Mouse (Mus musculus) neural tube, embryonic 11.5 days (tissue): ENCODE measurements around the gene Gm20605. TPM values are rescaled to one million over a fixed set of nuclear protein-coding genes. Genes with fewer than 3 reads are reported as not detected.

Experiments
- ATAC-seq: fragments of 200-750 bp; cut with Nextera tagmentation; 2 replicates; pipeline ENCODE4 v1.8.0; 2017; ENCODE audit warnings: moderate number of reproducible peaks, mild to moderate bottlenecking, moderate TSS enrichment, moderate library complexity; ENCODE audit not compliant: insufficient read depth, low FRiP score, low TSS enrichment
- DNase-seq: peaks from one replicate; pipeline ENCODE4 v3.0.0-alpha.2; 2015; ENCODE audit warnings: low spot score
- H3K27ac ChIP-seq: fragments of 300-500 bp; sonication (generic); 2 replicates; pipeline ENCODE4 v1.5.1; 2014; ENCODE audit warnings: low read depth, mild to moderate bottlenecking, low read length
- H3K27me3 ChIP-seq: fragments of 300-500 bp; sonication (generic); 2 replicates; pipeline ENCODE4 v1.6.1; 2014; ENCODE audit warnings: mild to moderate bottlenecking, low read length, mixed read lengths; ENCODE audit not compliant: control insufficient read depth, insufficient read depth
- H3K36me3 ChIP-seq: fragments of 300-500 bp; sonication (generic); 2 replicates; pipeline ENCODE4 v1.6.1; 2014; ENCODE audit warnings: mild to moderate bottlenecking, low read length, moderate library complexity, mixed read lengths; ENCODE audit not compliant: control insufficient read depth, insufficient read depth
- H3K4me1 ChIP-seq: fragments of 300-500 bp; sonication (generic); 2 replicates; pipeline ENCODE4 v1.6.1; 2014; ENCODE audit warnings: low read length, mixed read lengths; ENCODE audit not compliant: control insufficient read depth, insufficient read depth
- H3K4me2 ChIP-seq: fragments of 300-500 bp; sonication (generic); 2 replicates; pipeline ENCODE4 v1.6.1; 2014; ENCODE audit warnings: low read depth, mild to moderate bottlenecking, moderate library complexity
- H3K4me3 ChIP-seq: fragments of 300-500 bp; sonication (generic); 2 replicates; pipeline ENCODE4 v1.5.1; 2014; ENCODE audit warnings: low read depth, low read length
- H3K9ac ChIP-seq: fragments of 300-500 bp; sonication (generic); 2 replicates; pipeline ENCODE4 v1.6.1; 2014; ENCODE audit warnings: mild to moderate bottlenecking, low read length
- H3K9me3 ChIP-seq: fragments of 300-500 bp; sonication (generic); 2 replicates; pipeline ENCODE4 v1.6.1; 2016; ENCODE audit warnings: low read length; ENCODE audit not compliant: control insufficient read depth
- WGBS: fragments of 180-500 bp; shearing (Covaris S2); extraction: QIAGEN DNeasy Blood & Tissue Kit; methylation state at CpG from one replicate; pipeline ENCODE4 v1.1.7; 2014; 5-methylcytosine and 5-hydroxymethylcytosine counted together
- polyA plus RNA-seq: library from polyadenylated mRNA; unstranded; fragments of >200 nt; fragmentation: Nextera tagmentation; extraction: Ambion mirVana; gene quantifications from 2 replicates; pipeline ENCODE4 v1.2.1, GENCODE M21; 2014

Gm20605 gene
- polyA plus RNA-seq, 1 experiment from 2014 or later: 8.2 TPM

- no peaks in the 10 kb centered on the region for H3K36me3 ChIP-seq
- no peak overlapping the region for H3K27ac ChIP-seq
- no peak overlapping the region for H3K4me3 ChIP-seq
- ATAC-seq (no peak), DNase-seq (no peak)
- 84% methylated on average over 11 of the region's 11 CpGs for WGBS
- no peaks in the 10 kb centered on the region for H3K27me3 ChIP-seq
- no peak overlapping the region for H3K4me2 ChIP-seq
- no peaks in the 10 kb centered on the region for H3K9me3 ChIP-seq
- H3K4me1 ChIP-seq: no peaks in the 10 kb centered on the region; the same call in 1 of the 2 replicates
- H3K9ac ChIP-seq: no peak overlapping the region
Measured at GRCm38 (mm10) chr5:137623937-137624530, 4.9 kb upstream of the Gm20605 start.

GRCm38 (mm10) chr5:137627991-137628390, 984 bp upstream of the Gm20605 start:
- Histone ChIP-seq H3K27me3 (no peaks in the 10 kb centered on the region), H3K36me3 (no peaks in the 10 kb centered on the region), H3K4me2 (peak overlapping the region; percentile 62), H3K9me3 (no peaks in the 10 kb centered on the region), H3K4me3 (peak overlapping the region; percentile 91), H3K27ac (peak overlapping the region; percentile 61), H3K9ac (peak overlapping the region; percentile 52), H3K4me1 (peaks cover 20% of the 10 kb centered on the region)
- DNase-seq (peak; percentile 31), ATAC-seq (no peak)
- WGBS: 5% methylated on average over 9 of the region's 9 CpGs

- Histone ChIP-seq H3K36me3 (no peaks in the 10 kb centered on the region), H3K4me2 (peak overlapping the region; percentile 82), H3K4me1 (peaks cover 20% of the 10 kb centered on the region), H3K9me3 (no peaks in the 10 kb centered on the region), H3K9ac (peak overlapping the region; percentile 83), H3K4me3 (peak overlapping the region; percentile 91), H3K27ac (peak overlapping the region; percentile 91), H3K27me3 (no peaks in the 10 kb centered on the region)
- under 1% methylated on average over 23 of the region's 23 CpGs for WGBS
- no peak for DNase-seq
- ATAC-seq: peak; percentile 46
Measured at GRCm38 (mm10) chr5:137629306-137629721, 339 bp downstream of the Gm20605 start.

- DNase-seq (no peak), ATAC-seq (no peak)
- Histone ChIP-seq H3K4me3 (peak overlapping the region; percentile 91), H3K4me1 (peaks cover 20% of the 10 kb centered on the region), H3K27me3 (no peaks in the 10 kb centered on the region), H3K4me2 (peak overlapping the region; percentile 82), H3K27ac (no peak overlapping the region; the same call in 1 of the 2 replicates), H3K9ac (peak overlapping the region; percentile 83), H3K36me3 (no peaks in the 10 kb centered on the region), H3K9me3 (no peaks in the 10 kb centered on the region)
- 28% methylated on average over 6 of the region's 6 CpGs for WGBS
Measured at GRCm38 (mm10) chr5:137629906-137630545, 1.1 kb downstream of the Gm20605 start.

- Histone ChIP-seq H3K4me2 (peak overlapping the region; percentile 82), H3K36me3 (no peaks in the 10 kb centered on the region; the same call in 1 of the 2 replicates), H3K4me1 (peaks cover 20% of the 10 kb centered on the region), H3K27ac (no peak overlapping the region), H3K9me3 (no peaks in the 10 kb centered on the region), H3K9ac (0 out of 2 replicates have a peak overlapping the region, but pooled peaks have one; percentile 8), H3K27me3 (no peaks in the 10 kb centered on the region), H3K4me3 (peak overlapping the region; percentile 91)
- ATAC-seq: no peak
- WGBS: 31% methylated on average over 3 of the region's 3 CpGs
- no peak for DNase-seq
Measured at GRCm38 (mm10) chr5:137630602-137631001, 1.6 kb downstream of the Gm20605 start.

- H3K4me2 ChIP-seq: peak overlapping the region; percentile 82
- 67% methylated on average over 9 of the region's 9 CpGs for WGBS
- peaks cover 20% of the 10 kb centered on the region for H3K4me1 ChIP-seq
- H3K9me3 ChIP-seq: no peaks in the 10 kb centered on the region
- H3K27ac ChIP-seq: no peak overlapping the region
- H3K4me3 ChIP-seq: no peak overlapping the region
- DNase-seq (no peak), ATAC-seq (no peak)
- H3K36me3 ChIP-seq: no peaks in the 10 kb centered on the region; the same call in 1 of the 2 replicates
- H3K9ac ChIP-seq: no peak overlapping the region
- no peaks in the 10 kb centered on the region for H3K27me3 ChIP-seq
Measured at GRCm38 (mm10) chr5:137631171-137631570, 2.2 kb downstream of the Gm20605 start.

GRCm38 (mm10) chr5:137631591-137631990, 2.6 kb downstream of the Gm20605 start:
- H3K27ac ChIP-seq: no peak overlapping the region
- H3K4me2 ChIP-seq: no peak overlapping the region
- DNase-seq (no peak), ATAC-seq (no peak)
- H3K9me3 ChIP-seq: no peaks in the 10 kb centered on the region
- peaks cover 20% of the 10 kb centered on the region for H3K4me1 ChIP-seq
- H3K36me3 ChIP-seq: peaks cover 3% of the 10 kb centered on the region
- peak overlapping the region; percentile 10; the same call in 1 of the 2 replicates for H3K9ac ChIP-seq
- no peaks in the 10 kb centered on the region for H3K27me3 ChIP-seq
- H3K4me3 ChIP-seq: no peak overlapping the region
- WGBS: 60% methylated on average over 4 of the region's 4 CpGs

GRCm38 (mm10) chr5:137633397-137634084, 4.6 kb downstream of the Gm20605 start:
- no peaks in the 10 kb centered on the region for H3K27me3 ChIP-seq
- H3K4me1 ChIP-seq: peaks cover 20% of the 10 kb centered on the region
- DNase-seq (no peak), ATAC-seq (no peak)
- H3K4me3 ChIP-seq: no peak overlapping the region
- WGBS: 84% methylated on average over 12 of the region's 12 CpGs
- H3K36me3 ChIP-seq: peaks cover 6% of the 10 kb centered on the region
- no peak overlapping the region for H3K27ac ChIP-seq
- no peak overlapping the region for H3K9ac ChIP-seq
- no peak overlapping the region for H3K4me2 ChIP-seq
- no peaks in the 10 kb centered on the region for H3K9me3 ChIP-seq
